Mouse (Mus musculus): ENCODE measurements around the gene Tmem206. TPM values are rescaled to one million over a fixed set of nuclear protein-coding genes. Genes with fewer than 3 reads are reported as not detected.

The Tmem206 gene
- polyA plus RNA-seq, 1 experiment from 2014 or later: 76.4 TPM

GRCm38 (mm10) chr1:191318686-191319085 lies 7.0 kb upstream of the Tmem206 start:
- no peaks in the 10 kb centered on the region for H3K36me3 ChIP-seq (ENCODE audit: inconsistent target)
- H3K4me3 ChIP-seq (ENCODE audit: inconsistent target): no peak overlapping the region
- no peaks in the 10 kb centered on the region for H3K79me2 ChIP-seq (ENCODE audit: inconsistent target)
- 87% methylated on average over 5 of the region's 5 CpGs for WGBS (ENCODE audit: missing documents)
- H3K27ac ChIP-seq: no peak overlapping the region

GRCm38 (mm10) chr1:191323381-191323780 lies 2.3 kb upstream of the Tmem206 start:
- Histone ChIP-seq H3K79me2 (ENCODE audit: inconsistent target) (peaks cover 19% of the 10 kb centered on the region), H3K36me3 (ENCODE audit: inconsistent target) (no peaks in the 10 kb centered on the region), H3K4me3 (ENCODE audit: inconsistent target) (no peak overlapping the region), H3K27ac (no peak overlapping the region)
- WGBS (ENCODE audit: missing documents): 98% methylated on average over 3 of the region's 3 CpGs

GRCm38 (mm10) chr1:191324733-191325590 lies 750 bp upstream of the Tmem206 start:
- no peak overlapping the region for H3K4me3 ChIP-seq (ENCODE audit: inconsistent target)
- H3K79me2 ChIP-seq (ENCODE audit: inconsistent target): peaks cover 35% of the 10 kb centered on the region
- 0 out of 2 replicates have a peak overlapping the region, but pooled peaks have one; percentile 33 for H3K27ac ChIP-seq
- 89% methylated on average over 7 of the region's 7 CpGs for WGBS (ENCODE audit: missing documents)
- H3K36me3 ChIP-seq (ENCODE audit: inconsistent target): no peaks in the 10 kb centered on the region

GRCm38 (mm10) chr1:191326233-191326882 lies 646 bp downstream of the Tmem206 start:
- Histone ChIP-seq H3K4me3 (ENCODE audit: inconsistent target) (peak overlapping the region; percentile 61), H3K36me3 (ENCODE audit: inconsistent target) (no peaks in the 10 kb centered on the region), H3K27ac (peak overlapping the region; percentile 98), H3K79me2 (ENCODE audit: inconsistent target) (peaks cover 49% of the 10 kb centered on the region)
- WGBS (ENCODE audit: missing documents): under 1% methylated on average over 35 of the region's 35 CpGs

GRCm38 (mm10) chr1:191327258-191327657 lies 1.5 kb downstream of the Tmem206 start:
- Histone ChIP-seq H3K27ac (peak overlapping the region; percentile 98), H3K36me3 (ENCODE audit: inconsistent target) (no peaks in the 10 kb centered on the region), H3K4me3 (ENCODE audit: inconsistent target) (peak overlapping the region; percentile 61), H3K79me2 (ENCODE audit: inconsistent target) (peaks cover 58% of the 10 kb centered on the region)
- 32% methylated on average over 8 of the region's 8 CpGs for whole genome bisulfite sequencing (ENCODE audit: missing documents)

GRCm38 (mm10) chr1:191328019-191328441 lies 2.3 kb downstream of the Tmem206 start:
- H3K79me2 ChIP-seq (ENCODE audit: inconsistent target): peaks cover 66% of the 10 kb centered on the region
- peak overlapping the region; percentile 98 for H3K27ac ChIP-seq
- H3K36me3 ChIP-seq (ENCODE audit: inconsistent target): no peaks in the 10 kb centered on the region
- peak overlapping the region; percentile 61 for H3K4me3 ChIP-seq (ENCODE audit: inconsistent target)
- 1% methylated on average over 8 of the region's 8 CpGs for WGBS (ENCODE audit: missing documents)

GRCm38 (mm10) chr1:191330356-191330755 lies 4.6 kb downstream of the Tmem206 start:
- H3K36me3 ChIP-seq (ENCODE audit: inconsistent target): no peaks in the 10 kb centered on the region
- peak overlapping the region; percentile 98 for H3K27ac ChIP-seq
- H3K4me3 ChIP-seq (ENCODE audit: inconsistent target): peak overlapping the region; percentile 61; the same call in 1 of the 2 replicates
- WGBS (ENCODE audit: missing documents): 88% methylated on average over 4 of the region's 4 CpGs
- H3K79me2 ChIP-seq (ENCODE audit: inconsistent target): peaks cover 89% of the 10 kb centered on the region

GRCm38 (mm10) chr1:191334500-191334899 lies 8.8 kb downstream of the Tmem206 start:
- H3K36me3 ChIP-seq (ENCODE audit: inconsistent target): peaks cover 33% of the 10 kb centered on the region
- WGBS (ENCODE audit: missing documents): 19% methylated on average over 5 of the region's 5 CpGs
- peak overlapping the region; percentile 65 for H3K27ac ChIP-seq

GRCm38 (mm10) chr1:191339876-191340275 lies 14.2 kb downstream of the Tmem206 start:
- Histone ChIP-seq H3K36me3 (ENCODE audit: inconsistent target) (peaks cover 85% of the 10 kb centered on the region), H3K4me3 (ENCODE audit: inconsistent target) (no peak overlapping the region), H3K27ac (no peak overlapping the region), H3K79me2 (ENCODE audit: inconsistent target) (peaks cover 98% of the 10 kb centered on the region)
- 92% methylated on average over 2 of the region's 2 CpGs for WGBS (ENCODE audit: missing documents)

More at GRCm38 (mm10) chr1:191334500-191334899, 8.8 kb downstream of the Tmem206 start:
- peaks cover 100% of the 10 kb centered on the region for H3K79me2 ChIP-seq (ENCODE audit: inconsistent target)
- no peak overlapping the region for H3K4me3 ChIP-seq (ENCODE audit: inconsistent target)

GRCm38 (mm10) chr1:191340530-191340929 lies 14.8 kb downstream of the Tmem206 start:
- H3K27ac ChIP-seq: no peak overlapping the region
- peaks cover 98% of the 10 kb centered on the region for H3K79me2 ChIP-seq (ENCODE audit: inconsistent target)
- no peak overlapping the region for H3K4me3 ChIP-seq (ENCODE audit: inconsistent target)
- H3K36me3 ChIP-seq (ENCODE audit: inconsistent target): peaks cover 91% of the 10 kb centered on the region
- WGBS (ENCODE audit: missing documents): 96% methylated on average over 4 of the region's 4 CpGs

GRCm38 (mm10) chr1:191347602-191348001 lies 21.9 kb downstream of the Tmem206 start:
- H3K36me3 ChIP-seq (ENCODE audit: inconsistent target): peaks cover 72% of the 10 kb centered on the region
- no peak overlapping the region for H3K4me3 ChIP-seq (ENCODE audit: inconsistent target)

GRCm38 (mm10) chr1:191348592-191348991 lies 22.9 kb downstream of the Tmem206 start:
- Histone ChIP-seq H3K4me3 (ENCODE audit: inconsistent target) (no peak overlapping the region), H3K36me3 (ENCODE audit: inconsistent target) (peaks cover 62% of the 10 kb centered on the region), H3K79me2 (ENCODE audit: inconsistent target) (peaks cover 34% of the 10 kb centered on the region; the same call in 1 of the 2 replicates), H3K27ac (no peak overlapping the region)
- WGBS (ENCODE audit: missing documents): 96% methylated on average over 2 of the region's 2 CpGs

More at GRCm38 (mm10) chr1:191347602-191348001, 21.9 kb downstream of the Tmem206 start:
- H3K79me2 ChIP-seq (ENCODE audit: inconsistent target): peaks cover 44% of the 10 kb centered on the region
- H3K27ac ChIP-seq: no peak overlapping the region
- whole genome bisulfite sequencing (ENCODE audit: missing documents): 94% methylated on average over 6 of the region's 8 CpGs

GRCm38 (mm10) chr1:191348996-191349395 lies 23.3 kb downstream of the Tmem206 start:
- WGBS (ENCODE audit: missing documents): 94% methylated on average over 5 of the region's 5 CpGs
- H3K4me3 ChIP-seq (ENCODE audit: inconsistent target): no peak overlapping the region
- peaks cover 60% of the 10 kb centered on the region for H3K36me3 ChIP-seq (ENCODE audit: inconsistent target)
- no peak overlapping the region for H3K27ac ChIP-seq
- H3K79me2 ChIP-seq (ENCODE audit: inconsistent target): peaks cover 30% of the 10 kb centered on the region; the same call in 1 of the 2 replicates

GRCm38 (mm10) chr1:191349486-191350037 lies 23.9 kb downstream of the Tmem206 start:
- H3K36me3 ChIP-seq (ENCODE audit: inconsistent target): peaks cover 63% of the 10 kb centered on the region
- H3K4me3 ChIP-seq (ENCODE audit: inconsistent target): no peak overlapping the region
- WGBS (ENCODE audit: missing documents): 95% methylated on average over 23 of the region's 23 CpGs
- peaks cover 27% of the 10 kb centered on the region; the same call in 1 of the 2 replicates for H3K79me2 ChIP-seq (ENCODE audit: inconsistent target)
- no peak overlapping the region for H3K27ac ChIP-seq

Data from macrophage (primary cell).